Mouse (Mus musculus): ENCODE data around the gene Diexf. TPM values are rescaled to one million over a fixed set of nuclear protein-coding genes. Genes with fewer than 3 reads are reported as not detected.

Gene Diexf
- polyA plus RNA-seq, 1 experiment, result 13.3 TPM

DNA sequence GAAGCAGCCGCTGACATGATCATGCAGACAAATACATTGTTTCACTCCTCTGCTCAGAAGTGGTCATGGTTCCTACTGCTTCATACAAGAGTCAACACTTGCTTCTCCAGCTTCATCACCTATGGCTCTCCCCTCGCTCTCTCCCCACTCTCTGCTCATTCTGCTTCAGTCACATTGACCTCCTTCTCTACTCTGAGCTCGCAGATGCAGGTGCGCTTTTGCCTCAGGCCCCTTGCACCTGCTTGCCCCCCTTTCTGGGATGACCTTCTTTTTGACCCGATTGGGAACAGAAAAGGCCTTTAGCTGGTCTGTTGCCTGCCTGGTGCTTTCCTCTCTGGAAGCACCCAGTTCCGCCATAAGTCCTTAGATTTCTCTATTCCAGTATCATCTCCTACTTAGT lies 14.4 kb upstream of the Diexf start:
- no peaks in the 10 kb centered on the region for H3K79me2 ChIP-seq (ENCODE audit: control insufficient read depth, insufficient read depth)
- no peak for TF ChIP-seq REST (IDR thresholded peaks at IDR 0.05; ENCODE audit: insufficient read depth, insufficient read length)
- no peak for TF ChIP-seq TCF3 (IDR thresholded peaks at IDR 0.05; ENCODE audit: insufficient read length, low read depth)
- TF ChIP-seq MYOD1 (IDR thresholded peaks at IDR 0.05; ENCODE audit: control insufficient read depth in 1 of 3, insufficient read length in 2 of 3, low read depth in 2 of 3), result no peak
- TF ChIP-seq TCF12 (IDR thresholded peaks at IDR 0.05; ENCODE audit: insufficient read depth, poor library complexity, severe bottlenecking), result no peak
- TF ChIP-seq MYOG (IDR thresholded peaks at IDR 0.05; ENCODE audit: control insufficient read depth in 1 of 3, insufficient read depth in 1 of 3, insufficient read length in 2 of 3, low read depth in 2 of 3), result no peak
- TF ChIP-seq E2F4 (IDR thresholded peaks at IDR 0.05; ENCODE audit: insufficient read depth), result no peak
- no peak for TF ChIP-seq MAX (IDR thresholded peaks at IDR 0.05; ENCODE audit: low read depth)
- no peak for TF ChIP-seq CEBPB (IDR thresholded peaks at IDR 0.05; ENCODE audit: insufficient read depth, poor library complexity, severe bottlenecking)
- no peak for TF ChIP-seq POLR2AphosphoS2 (IDR thresholded peaks at IDR 0.05; ENCODE audit: insufficient read length, low read depth)
- no peak for TF ChIP-seq POLR2A (IDR thresholded peaks at IDR 0.05; ENCODE audit: insufficient read length, low read depth)
- no peak for TF ChIP-seq USF1 (IDR thresholded peaks at IDR 0.05; ENCODE audit: low read depth)
- H3K27me3 ChIP-seq (ENCODE audit: control insufficient read depth, insufficient read depth, insufficient read length), result peaks cover 12% of the 10 kb centered on the region
- no peaks in the 10 kb centered on the region for H3K36me3 ChIP-seq (ENCODE audit: control insufficient read depth, insufficient read depth)
- no peak overlapping the region for H3K4me3 ChIP-seq
- no peak overlapping the region for H3K4me2 ChIP-seq (ENCODE audit: low read depth)
- H3ac ChIP-seq (ENCODE audit: control insufficient read depth, insufficient read length), result no peak overlapping the region

DNA sequence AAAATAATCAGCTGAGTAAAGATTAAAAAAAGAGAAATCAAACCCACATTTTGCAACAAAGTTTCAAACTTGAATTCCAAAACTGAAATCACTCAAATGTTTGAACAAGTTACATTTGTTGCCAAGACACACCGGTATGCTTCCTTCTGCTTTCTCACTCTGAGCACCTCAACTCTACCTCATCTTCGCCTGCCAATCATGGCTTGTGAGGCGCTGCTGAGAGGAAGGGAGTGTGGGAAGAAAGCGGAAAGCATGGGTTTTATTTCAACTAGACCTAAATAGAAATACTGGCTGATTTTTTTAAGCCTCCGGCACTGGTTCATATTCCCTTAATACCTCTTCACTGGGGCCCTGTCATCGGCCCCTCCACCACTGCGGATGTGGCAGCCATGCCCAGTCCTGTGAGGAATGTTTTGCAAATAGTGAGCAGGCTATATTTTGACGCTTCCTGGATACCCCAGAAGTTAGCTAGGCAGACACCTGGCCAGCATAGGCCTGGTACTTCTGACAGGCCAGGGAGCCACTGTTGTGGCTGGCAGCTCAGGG lies 12.5 kb upstream of the Diexf start:
- Histone ChIP-seq H3K4me2 (ENCODE audit: low read depth) (no peak overlapping the region), H3ac (ENCODE audit: control insufficient read depth, insufficient read length) (no peak overlapping the region), H3K36me3 (ENCODE audit: control insufficient read depth, insufficient read depth) (no peaks in the 10 kb centered on the region), H3K27me3 (ENCODE audit: control insufficient read depth, insufficient read depth, insufficient read length) (peaks cover 12% of the 10 kb centered on the region), H3K4me3 (no peak overlapping the region), H3K79me2 (ENCODE audit: control insufficient read depth, insufficient read depth) (no peaks in the 10 kb centered on the region)
- TF ChIP-seq E2F4 (IDR thresholded peaks at IDR 0.05; ENCODE audit: insufficient read depth) (no peak), POLR2A (IDR thresholded peaks at IDR 0.05; ENCODE audit: insufficient read length, low read depth) (no peak), MYOG (IDR thresholded peaks at IDR 0.05; ENCODE audit: control insufficient read depth in 1 of 3, insufficient read depth in 1 of 3, insufficient read length in 2 of 3, low read depth in 2 of 3) (no peak), MAX (IDR thresholded peaks at IDR 0.05; ENCODE audit: low read depth) (no peak), CEBPB (IDR thresholded peaks at IDR 0.05; ENCODE audit: insufficient read depth, poor library complexity, severe bottlenecking) (no peak)

DNA sequence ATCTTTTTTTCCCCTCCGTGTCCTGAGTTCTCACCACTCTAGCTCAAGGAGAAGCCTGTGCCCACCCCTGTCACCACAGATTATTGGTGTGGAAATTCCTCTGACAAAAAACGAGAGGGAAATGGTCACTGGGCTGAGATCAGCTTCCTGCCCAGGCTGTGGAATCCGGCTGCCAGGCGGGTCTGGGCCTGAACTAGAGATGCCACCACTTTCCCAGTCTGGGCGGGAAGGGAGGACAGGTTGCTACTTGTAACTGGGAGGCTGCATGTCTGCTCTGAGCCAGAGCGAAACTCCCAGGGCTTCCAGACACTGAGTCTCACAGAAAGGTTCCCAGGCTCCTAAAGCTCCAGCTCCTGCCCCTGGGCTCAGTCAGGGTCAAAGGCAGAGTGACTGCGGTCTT lies 11.0 kb upstream of the Diexf start:
- Histone ChIP-seq H3K36me3 (ENCODE audit: control insufficient read depth, insufficient read depth) (no peaks in the 10 kb centered on the region), H3ac (ENCODE audit: control insufficient read depth, insufficient read length) (no peak overlapping the region), H3K4me2 (ENCODE audit: low read depth) (no peak overlapping the region), H3K4me3 (no peak overlapping the region), H3K79me2 (ENCODE audit: control insufficient read depth, insufficient read depth) (no peaks in the 10 kb centered on the region), H3K27me3 (ENCODE audit: control insufficient read depth, insufficient read depth, insufficient read length) (peaks cover 12% of the 10 kb centered on the region)
- no peak for TF ChIP-seq TCF3 (IDR thresholded peaks at IDR 0.05; ENCODE audit: insufficient read length, low read depth)
- no peak for TF ChIP-seq USF1 (IDR thresholded peaks at IDR 0.05; ENCODE audit: low read depth)
- TF ChIP-seq CEBPB (IDR thresholded peaks at IDR 0.05; ENCODE audit: insufficient read depth, poor library complexity, severe bottlenecking), result no peak
- TF ChIP-seq SRF (IDR thresholded peaks at IDR 0.05; ENCODE audit: control insufficient read depth, insufficient read length, low read depth), result no peak
- TF ChIP-seq MYOG (IDR thresholded peaks at IDR 0.05; ENCODE audit: control insufficient read depth in 1 of 3, insufficient read depth in 1 of 3, insufficient read length in 2 of 3, low read depth in 2 of 3), result no peak
- TF ChIP-seq E2F4 (IDR thresholded peaks at IDR 0.05; ENCODE audit: insufficient read depth), result no peak
- no peak for TF ChIP-seq MAX (IDR thresholded peaks at IDR 0.05; ENCODE audit: low read depth)
- TF ChIP-seq POLR2AphosphoS2 (IDR thresholded peaks at IDR 0.05; ENCODE audit: insufficient read length, low read depth), result no peak

DNA sequence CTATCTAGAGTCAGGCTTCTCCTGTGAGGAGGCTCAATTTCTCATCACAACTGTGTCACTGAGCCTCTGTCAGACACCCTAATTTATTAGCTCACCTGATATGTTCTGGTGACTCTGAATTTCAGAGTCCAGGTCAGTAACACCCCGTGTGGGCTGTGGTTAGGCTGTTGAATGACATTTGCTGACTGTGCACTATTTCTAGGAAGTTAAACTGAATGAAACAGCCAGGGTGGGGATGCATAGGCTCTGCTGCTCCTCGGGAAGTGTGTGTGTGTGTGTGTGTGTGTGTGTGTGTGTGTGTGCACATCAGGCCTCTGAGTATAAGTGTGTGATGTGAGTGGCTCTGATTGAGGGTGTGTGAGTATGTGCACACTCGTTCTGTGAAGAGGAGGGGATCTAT lies 8.6 kb upstream of the Diexf start:
- TF ChIP-seq SRF (IDR thresholded peaks at IDR 0.05; ENCODE audit: control insufficient read depth, insufficient read length, low read depth), result no peak
- no peak for TF ChIP-seq E2F4 (IDR thresholded peaks at IDR 0.05; ENCODE audit: insufficient read depth)
- no peak for TF ChIP-seq USF1 (IDR thresholded peaks at IDR 0.05; ENCODE audit: low read depth)
- TF ChIP-seq POLR2AphosphoS2 (IDR thresholded peaks at IDR 0.05; ENCODE audit: insufficient read length, low read depth), result no peak
- TF ChIP-seq CEBPB (IDR thresholded peaks at IDR 0.05; ENCODE audit: insufficient read depth, poor library complexity, severe bottlenecking), result no peak
- no peak for TF ChIP-seq MYOG (IDR thresholded peaks at IDR 0.05; ENCODE audit: control insufficient read depth in 1 of 3, insufficient read depth in 1 of 3, insufficient read length in 2 of 3, low read depth in 2 of 3)
- no peak for TF ChIP-seq TCF12 (IDR thresholded peaks at IDR 0.05; ENCODE audit: insufficient read depth, poor library complexity, severe bottlenecking)
- no peak for TF ChIP-seq POLR2A (IDR thresholded peaks at IDR 0.05; ENCODE audit: insufficient read length, low read depth)
- no peak for TF ChIP-seq TCF3 (IDR thresholded peaks at IDR 0.05; ENCODE audit: insufficient read length, low read depth)
- no peak for TF ChIP-seq REST (IDR thresholded peaks at IDR 0.05; ENCODE audit: insufficient read depth, insufficient read length)
- TF ChIP-seq MYOD1 (IDR thresholded peaks at IDR 0.05; ENCODE audit: control insufficient read depth in 1 of 3, insufficient read length in 2 of 3, low read depth in 2 of 3), result no peak
- no peak for TF ChIP-seq MAX (IDR thresholded peaks at IDR 0.05; ENCODE audit: low read depth)
- Histone ChIP-seq H3K36me3 (ENCODE audit: control insufficient read depth, insufficient read depth) (no peaks in the 10 kb centered on the region), H3K79me2 (ENCODE audit: control insufficient read depth, insufficient read depth) (no peaks in the 10 kb centered on the region), H3K4me3 (no peak overlapping the region), H3K27me3 (ENCODE audit: control insufficient read depth, insufficient read depth, insufficient read length) (peaks cover 11% of the 10 kb centered on the region), H3ac (ENCODE audit: control insufficient read depth, insufficient read length) (no peak overlapping the region), H3K4me2 (ENCODE audit: low read depth) (peak overlapping the region; percentile 58)

DNA sequence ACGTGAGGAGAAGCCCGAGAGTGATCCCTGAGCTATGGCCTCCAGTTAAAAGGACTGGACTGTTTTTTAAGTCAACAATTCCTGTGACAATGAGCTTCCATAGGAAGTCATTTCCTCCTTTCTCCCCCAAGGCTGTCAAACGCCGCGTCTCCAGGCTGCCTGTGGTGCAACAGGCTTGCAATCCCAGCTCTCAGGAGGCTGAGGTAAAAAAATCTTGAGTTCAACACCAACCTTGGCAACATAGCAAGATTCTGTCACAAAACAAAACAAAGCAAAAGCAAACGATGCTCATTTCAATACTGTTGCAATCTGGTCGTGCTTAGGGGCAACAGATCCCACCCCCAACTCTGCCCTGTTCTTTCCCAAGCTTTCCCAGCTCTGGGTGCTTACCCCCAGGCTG lies 8.0 kb upstream of the Diexf start:
- peak overlapping the region; percentile 58 for H3K4me2 ChIP-seq (ENCODE audit: low read depth)
- no peaks in the 10 kb centered on the region for H3K36me3 ChIP-seq (ENCODE audit: control insufficient read depth, insufficient read depth)
- no peaks in the 10 kb centered on the region for H3K79me2 ChIP-seq (ENCODE audit: control insufficient read depth, insufficient read depth)
- TF ChIP-seq USF1 (IDR thresholded peaks at IDR 0.05; ENCODE audit: low read depth) (no peak), E2F4 (IDR thresholded peaks at IDR 0.05; ENCODE audit: insufficient read depth) (no peak), POLR2AphosphoS2 (IDR thresholded peaks at IDR 0.05; ENCODE audit: insufficient read length, low read depth) (no peak), CEBPB (IDR thresholded peaks at IDR 0.05; ENCODE audit: insufficient read depth, poor library complexity, severe bottlenecking) (peak; percentile 94), MAX (IDR thresholded peaks at IDR 0.05; ENCODE audit: low read depth) (no peak), TCF12 (IDR thresholded peaks at IDR 0.05; ENCODE audit: insufficient read depth, poor library complexity, severe bottlenecking) (no peak)
- H3K27me3 ChIP-seq (ENCODE audit: control insufficient read depth, insufficient read depth, insufficient read length), result peaks cover 11% of the 10 kb centered on the region
- H3K4me3 ChIP-seq, result no peak overlapping the region
- no peak overlapping the region for H3ac ChIP-seq (ENCODE audit: control insufficient read depth, insufficient read length)
